ENCODE assay signal across 14 mouse cellular contexts in the genomic region with DNA sequence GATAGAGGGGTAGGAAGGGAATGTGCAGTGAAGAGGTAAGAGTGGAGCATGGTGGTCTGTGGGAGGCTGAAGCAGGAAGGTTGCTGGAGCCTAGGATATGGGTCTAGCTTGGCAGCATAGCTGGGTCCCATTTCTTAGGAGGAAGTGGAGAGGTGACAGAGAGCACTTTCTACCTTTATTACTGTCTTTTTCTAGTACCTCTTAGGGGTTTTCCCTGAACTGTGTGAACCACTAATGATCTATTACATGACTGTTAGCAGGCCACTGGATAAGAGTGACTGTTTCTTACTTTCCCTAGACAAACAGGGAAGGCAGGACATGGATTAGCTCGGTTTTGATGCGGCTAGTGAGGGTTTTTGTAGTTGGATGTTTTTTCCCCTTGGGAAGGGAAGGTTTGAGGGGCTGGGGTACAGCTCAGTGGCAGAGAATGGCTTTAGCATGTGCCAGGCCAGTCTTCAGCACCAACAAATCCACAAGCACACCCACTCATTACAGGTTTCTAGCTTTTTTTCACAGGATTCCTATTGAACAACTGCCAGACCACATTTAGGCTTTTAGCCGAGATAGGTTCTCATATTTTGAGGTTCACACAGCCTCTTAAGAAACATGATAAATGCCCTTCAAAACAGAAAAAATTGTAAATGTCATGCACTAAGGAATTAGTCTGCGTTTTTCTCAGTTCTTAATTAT.
"Had no signal": no experiment of that assay in that cellular context is flagged by ENCODE, and none has a peak within 500 bp of the region (broad histone marks: within the 10 kb centered on the region; RNA-seq: fewer than 3 reads in every experiment).

No protein-coding gene starts in this region.

- H3K4me3 ChIP-seq: layer of hippocampus, adult 2 months; liver, embryonic 15.5 days; midbrain, embryonic 13.5 days; stomach, embryonic 15.5 days had no signal

- H3K9ac ChIP-seq: liver, embryonic 15.5 days; lung, embryonic 14.5 days; midbrain, embryonic 13.5 days; stomach, embryonic 15.5 days had no signal

- H3K4me1 ChIP-seq: liver, embryonic 15.5 days; midbrain, embryonic 13.5 days; stomach, embryonic 15.5 days had no signal

- H3K27ac ChIP-seq: layer of hippocampus, adult 2 months; liver, embryonic 15.5 days; midbrain, embryonic 13.5 days; stomach, embryonic 15.5 days had no signal

- H3K9me3 ChIP-seq: liver, embryonic 15.5 days; midbrain, embryonic 13.5 days; stomach, embryonic 15.5 days had no signal

- H3K27me3 ChIP-seq: liver, embryonic 15.5 days; midbrain, embryonic 13.5 days; stomach, embryonic 15.5 days had no signal

- DNase-seq: kidney, postnatal 10 days; kidney, postnatal 4 days; left cerebral cortex, postnatal 4 days; lung, embryonic 14.5 days; lung, postnatal 10 days; lung, postnatal 4 days; right cerebral cortex, postnatal 14 days; thymus, adult 2 months; thymus, postnatal 25 days had no signal

- ATAC-seq: midbrain, embryonic 13.5 days had no signal

- H3K4me2 ChIP-seq: liver, embryonic 11.5 days; liver, embryonic 15.5 days; lung, embryonic 14.5 days; midbrain, embryonic 13.5 days; stomach, embryonic 15.5 days had no signal
